Mouse (Mus musculus): ENCODE measurements at regions not wholly inside any gene's neighbourhood (a gene's known extent, or its start where the extent isn't known, plus 50 kb on each side); places are given as distances from the start of the nearest gene placed in this dataset.

GRCm38 (mm10) chr8:34530896-34531679 lies 419.6 kb upstream of the Gm10131 start:
- 81% methylated on average over 11 of the region's 11 CpGs for WGBS
- TF ChIP-seq CTCF (IDR thresholded peaks at IDR 0.05; ENCODE audit: insufficient read depth, low read depth, low read length) (no peak), POLR2A (IDR thresholded peaks at IDR 0.05; ENCODE audit: insufficient read depth, low read depth, low read length) (no peak)
- Histone ChIP-seq H3K4me3 (ENCODE audit: insufficient read depth, low read depth, low read length) (no peak overlapping the region), H3K27ac (ENCODE audit: insufficient read depth, low read depth, low read length) (no peak overlapping the region), H3K4me1 (ENCODE audit: control insufficient read depth, insufficient read depth, low read length) (no peaks in the 10 kb centered on the region)

GRCm38 (mm10) chr8:34530046-34530445 lies 418.5 kb upstream of the Gm10131 start:
- WGBS = 83% methylated on average over 5 of the region's 5 CpGs
- Histone ChIP-seq H3K27ac (ENCODE audit: insufficient read depth, low read depth, low read length) (no peak overlapping the region), H3K4me1 (ENCODE audit: control insufficient read depth, insufficient read depth, low read length) (no peaks in the 10 kb centered on the region), H3K4me3 (ENCODE audit: insufficient read depth, low read depth, low read length) (no peak overlapping the region)
- TF ChIP-seq CTCF (IDR thresholded peaks at IDR 0.05; ENCODE audit: insufficient read depth, low read depth, low read length) (no peak), POLR2A (IDR thresholded peaks at IDR 0.05; ENCODE audit: insufficient read depth, low read depth, low read length) (no peak)

- Histone ChIP-seq H3K27ac (ENCODE audit: insufficient read depth, low read depth, low read length) (no peak overlapping the region), H3K4me1 (ENCODE audit: control insufficient read depth, insufficient read depth, low read length) (no peaks in the 10 kb centered on the region), H3K4me3 (ENCODE audit: insufficient read depth, low read depth, low read length) (no peak overlapping the region)
- WGBS = 97% methylated on average over 1 of the region's 1 CpGs
- TF ChIP-seq CTCF (IDR thresholded peaks at IDR 0.05; ENCODE audit: insufficient read depth, low read depth, low read length) (no peak), POLR2A (IDR thresholded peaks at IDR 0.05; ENCODE audit: insufficient read depth, low read depth, low read length) (no peak)
Observed at GRCm38 (mm10) chr8:34529452-34529851, 417.9 kb upstream of the Gm10131 start.

GRCm38 (mm10) chr8:34528213-34528612 lies 416.7 kb upstream of the Gm10131 start:
- 92% methylated on average over 3 of the region's 3 CpGs for WGBS
- TF ChIP-seq CTCF (IDR thresholded peaks at IDR 0.05; ENCODE audit: insufficient read depth, low read depth, low read length) = no peak
- TF ChIP-seq POLR2A (IDR thresholded peaks at IDR 0.05; ENCODE audit: insufficient read depth, low read depth, low read length) = no peak
- Histone ChIP-seq H3K4me1 (ENCODE audit: control insufficient read depth, insufficient read depth, low read length) (no peaks in the 10 kb centered on the region), H3K4me3 (ENCODE audit: insufficient read depth, low read depth, low read length) (no peak overlapping the region), H3K27ac (ENCODE audit: insufficient read depth, low read depth, low read length) (no peak overlapping the region)

GRCm38 (mm10) chr8:34525231-34525630 lies 413.7 kb upstream of the Gm10131 start:
- TF ChIP-seq POLR2A (IDR thresholded peaks at IDR 0.05; ENCODE audit: insufficient read depth, low read depth, low read length) = no peak
- TF ChIP-seq CTCF (IDR thresholded peaks at IDR 0.05; ENCODE audit: insufficient read depth, low read depth, low read length) = no peak
- Histone ChIP-seq H3K4me3 (ENCODE audit: insufficient read depth, low read depth, low read length) (no peak overlapping the region), H3K27ac (ENCODE audit: insufficient read depth, low read depth, low read length) (no peak overlapping the region), H3K4me1 (ENCODE audit: control insufficient read depth, insufficient read depth, low read length) (no peaks in the 10 kb centered on the region)
- WGBS = 75% methylated on average over 4 of the region's 4 CpGs

GRCm38 (mm10) chr8:34523849-34524248 lies 412.3 kb upstream of the Gm10131 start:
- TF ChIP-seq CTCF (IDR thresholded peaks at IDR 0.05; ENCODE audit: insufficient read depth, low read depth, low read length) (no peak), POLR2A (IDR thresholded peaks at IDR 0.05; ENCODE audit: insufficient read depth, low read depth, low read length) (no peak)
- H3K4me1 ChIP-seq (ENCODE audit: control insufficient read depth, insufficient read depth, low read length) = no peaks in the 10 kb centered on the region
- WGBS = 60% methylated on average over 3 of the region's 3 CpGs
- H3K4me3 ChIP-seq (ENCODE audit: insufficient read depth, low read depth, low read length) = no peak overlapping the region
- H3K27ac ChIP-seq (ENCODE audit: insufficient read depth, low read depth, low read length) = no peak overlapping the region

GRCm38 (mm10) chr8:34521316-34521715 lies 409.8 kb upstream of the Gm10131 start:
- Histone ChIP-seq H3K4me1 (ENCODE audit: control insufficient read depth, insufficient read depth, low read length) (no peaks in the 10 kb centered on the region), H3K27ac (ENCODE audit: insufficient read depth, low read depth, low read length) (no peak overlapping the region), H3K4me3 (ENCODE audit: insufficient read depth, low read depth, low read length) (no peak overlapping the region)
- no peak for TF ChIP-seq CTCF (IDR thresholded peaks at IDR 0.05; ENCODE audit: insufficient read depth, low read depth, low read length)
- TF ChIP-seq POLR2A (IDR thresholded peaks at IDR 0.05; ENCODE audit: insufficient read depth, low read depth, low read length) = no peak
- WGBS = 91% methylated on average over 7 of the region's 7 CpGs

- H3K4me1 ChIP-seq (ENCODE audit: control insufficient read depth, insufficient read depth, low read length) = no peaks in the 10 kb centered on the region
- WGBS = 29% methylated on average over 4 of the region's 4 CpGs
- H3K4me3 ChIP-seq (ENCODE audit: insufficient read depth, low read depth, low read length) = no peak overlapping the region
Observed at GRCm38 (mm10) chr8:34520664-34521063, 409.1 kb upstream of the Gm10131 start.

GRCm38 (mm10) chr8:34513459-34514090 lies 402.0 kb upstream of the Gm10131 start:
- Histone ChIP-seq H3K27ac (ENCODE audit: insufficient read depth, low read depth, low read length) (no peak overlapping the region), H3K4me1 (ENCODE audit: control insufficient read depth, insufficient read depth, low read length) (no peaks in the 10 kb centered on the region), H3K4me3 (ENCODE audit: insufficient read depth, low read depth, low read length) (no peak overlapping the region)
- no peak for TF ChIP-seq POLR2A (IDR thresholded peaks at IDR 0.05; ENCODE audit: insufficient read depth, low read depth, low read length)
- TF ChIP-seq CTCF (IDR thresholded peaks at IDR 0.05; ENCODE audit: insufficient read depth, low read depth, low read length) = no peak
- WGBS = 85% methylated on average over 4 of the region's 4 CpGs

More at GRCm38 (mm10) chr8:34520664-34521063, 409.1 kb upstream of the Gm10131 start:
- TF ChIP-seq CTCF (IDR thresholded peaks at IDR 0.05; ENCODE audit: insufficient read depth, low read depth, low read length) = no peak
- no peak for TF ChIP-seq POLR2A (IDR thresholded peaks at IDR 0.05; ENCODE audit: insufficient read depth, low read depth, low read length)
- no peak overlapping the region for H3K27ac ChIP-seq (ENCODE audit: insufficient read depth, low read depth, low read length)
